In the genomic region with DNA sequence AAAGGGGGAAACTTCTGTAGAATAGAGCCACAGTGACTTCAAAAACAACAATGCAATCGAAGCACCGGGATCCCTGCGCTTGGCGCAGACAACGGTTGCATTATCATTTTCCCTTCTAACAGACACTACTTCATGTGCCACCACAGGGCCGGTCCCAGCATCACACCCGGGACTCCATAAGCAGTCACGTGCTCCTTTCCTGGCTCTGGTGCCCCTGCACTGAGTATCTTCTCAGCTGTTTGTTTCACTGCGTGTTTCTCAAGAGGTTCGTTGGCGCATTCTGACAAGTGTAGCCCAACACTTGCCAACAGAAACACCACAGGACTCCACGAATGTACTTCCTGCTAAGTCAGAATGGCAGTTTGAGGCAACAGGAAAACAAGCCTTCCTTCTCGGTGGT, we compare ENCODE assay signal across 16 mouse cellular contexts.
DNase-seq lines count a peak whose midpoint lies in the region; ATAC-seq and TF ChIP-seq lines count a peak whose summit lies in the region.
"Had no signal": no experiment of that assay in that cellular context is flagged by ENCODE, and none has a peak within 500 bp of the region (broad histone marks: within the 10 kb centered on the region; RNA-seq: fewer than 3 reads in every experiment).

No protein-coding gene starts in this region.

- peak; percentile 63; the same call in 1 of the 2 replicates for ATAC-seq in hindbrain, postnatal 0 days
- ATAC-seq in hindbrain, embryonic 12.5 days (ENCODE audit: low FRiP score): no peak
- ATAC-seq in granulocyte monocyte progenitor cell, adult 5-6 weeks (replicated peaks; ENCODE audit: poor library complexity, severe bottlenecking): peak; percentile 88
- no peak for ATAC-seq in erythroblast, adult 5-6 weeks (replicated peaks; ENCODE audit: low FRiP score, poor library complexity, severe bottlenecking)
- ATAC-seq: forebrain, embryonic 15.5 days; intestine, postnatal 0 days; liver, postnatal 0 days had no signal

- no peak overlapping the region for H3K27ac ChIP-seq in hindbrain, postnatal 0 days
- no peak overlapping the region for H3K27ac ChIP-seq in hindbrain, embryonic 12.5 days
- H3K27ac ChIP-seq: embryonic facial prominence, embryonic 13.5 days; stomach, embryonic 15.5 days had no signal

- no peak overlapping the region for H3K4me3 ChIP-seq in hindbrain, postnatal 0 days (ENCODE audit: low read length)
- H3K4me3 ChIP-seq in hindbrain, embryonic 12.5 days: no peak overlapping the region
- H3K4me3 ChIP-seq: embryonic facial prominence, embryonic 13.5 days; forebrain, embryonic 15.5 days; stomach, embryonic 15.5 days had no signal

- no peak overlapping the region for H3K4me2 ChIP-seq in hindbrain, postnatal 0 days (ENCODE audit: low read depth, low read length)
- no peak overlapping the region for H3K4me2 ChIP-seq in hindbrain, embryonic 12.5 days (replicated peaks)
- H3K4me2 ChIP-seq: embryonic facial prominence, embryonic 13.5 days; forebrain, embryonic 15.5 days; midbrain, embryonic 11.5 days; stomach, embryonic 15.5 days had no signal

- no peaks in the 10 kb centered on the region for H3K4me1 ChIP-seq in hindbrain, postnatal 0 days (ENCODE audit: insufficient read depth, low read length)
- H3K4me1 ChIP-seq in hindbrain, embryonic 12.5 days: peaks cover 31% of the 10 kb centered on the region; the same call in 1 of the 2 replicates
- H3K4me1 ChIP-seq: stomach, embryonic 15.5 days had no signal

- H3K36me3 ChIP-seq in hindbrain, postnatal 0 days (ENCODE audit: insufficient read depth, low read length): no peaks in the 10 kb centered on the region
- H3K36me3 ChIP-seq in hindbrain, embryonic 12.5 days: no peaks in the 10 kb centered on the region
- H3K36me3 ChIP-seq: forebrain, embryonic 15.5 days; stomach, embryonic 15.5 days had no signal

- no peaks in the 10 kb centered on the region for H3K9me3 ChIP-seq in hindbrain, postnatal 0 days (ENCODE audit: low read length)
- H3K9me3 ChIP-seq in hindbrain, embryonic 12.5 days (replicated peaks): no peaks in the 10 kb centered on the region
- H3K9me3 ChIP-seq: embryonic facial prominence, embryonic 13.5 days; forebrain, embryonic 15.5 days; stomach, embryonic 15.5 days had no signal

- H3K9ac ChIP-seq in hindbrain, postnatal 0 days (replicated peaks; ENCODE audit: low read length): no peak overlapping the region
- no peak overlapping the region for H3K9ac ChIP-seq in hindbrain, embryonic 12.5 days
- H3K9ac ChIP-seq: embryonic facial prominence, embryonic 13.5 days; forebrain, embryonic 15.5 days; liver, postnatal 0 days; stomach, embryonic 15.5 days had no signal

- no peak for TF ChIP-seq CTCF in hindbrain, postnatal 0 days (IDR thresholded peaks at IDR 0.05; ENCODE audit: low read depth)

- no peaks in the 10 kb centered on the region for H3K27me3 ChIP-seq in hindbrain, postnatal 0 days (ENCODE audit: insufficient read depth, low read length)
- no peaks in the 10 kb centered on the region for H3K27me3 ChIP-seq in hindbrain, embryonic 12.5 days
- H3K27me3 ChIP-seq: CH12.LX; embryonic facial prominence, embryonic 13.5 days; forebrain, embryonic 15.5 days; stomach, embryonic 15.5 days had no signal

- intact Hi-C loops in heart, postnatal 14 days (cut with DNase I): no loop called here

- WGBS in hindbrain, postnatal 0 days: 46% methylated on average over 13 of the region's 13 CpGs
- WGBS in hindbrain, embryonic 12.5 days: 87% methylated on average over 13 of the region's 13 CpGs

- peak; percentile 37 for DNase-seq in hindbrain, postnatal 0 days (ENCODE audit: low spot score)
- peak; percentile 64 for DNase-seq in brain, adult 2 months (ENCODE audit: low read depth, low spot score)
- DNase-seq in heart, postnatal 14 days: peak; percentile 15 to 32
- DNase-seq in kidney, postnatal 25 days: no peak
- DNase-seq: adrenal gland, postnatal 10 days; cerebellum, adult 18-20 months; liver, postnatal 0 days had no signal

Comparison
In these comparisons a context has a peak if more than half of its experiments do, and no peak if none do; other contexts are left out.
1. ATAC-seq: peak in hindbrain, postnatal 0 days (single experiment) and granulocyte monocyte progenitor cell, adult 5-6 weeks (single experiment); none in hindbrain, embryonic 12.5 days (single experiment) and erythroblast, adult 5-6 weeks (single experiment).
2. DNase-seq: peak in hindbrain, postnatal 0 days (single experiment), brain, adult 2 months (single experiment) and heart, postnatal 14 days (2 of 2); none in kidney, postnatal 25 days (0 of 2).